Mouse (Mus musculus) embryonic facial prominence, embryonic 15.5 days (tissue): ENCODE measurements around the gene Pilra. TPM values are rescaled to one million over a fixed set of nuclear protein-coding genes. Genes with fewer than 3 reads are reported as not detected.
A peak's percentile ranks its signal among the peaks of the same experiment; 100 is the strongest.

Source experiments
- ATAC-seq: fragments of 200-750 bp; cut with Nextera tagmentation; 2 replicates; pipeline ENCODE4 v1.8.0; 2017; ENCODE audit warnings: low read depth, moderate TSS enrichment; ENCODE audit not compliant: insufficient number of reproducible peaks, low FRiP score, low TSS enrichment
- H3K27ac ChIP-seq: fragments of 300-500 bp; sonication (generic); replicated peaks from 2 replicates; pipeline ENCODE4 v1.5.1; 2015; ENCODE audit warnings: mild to moderate bottlenecking, inconsistent platforms
- H3K27me3 ChIP-seq: fragments of 300-500 bp; sonication (generic); 2 replicates; pipeline ENCODE4 v1.6.1; 2015; ENCODE audit warnings: inconsistent platforms
- H3K36me3 ChIP-seq: fragments of 300-500 bp; sonication (generic); 2 replicates; pipeline ENCODE4 v1.6.1; 2015; ENCODE audit warnings: mild to moderate bottlenecking, inconsistent platforms
- H3K4me1 ChIP-seq: fragments of 300-500 bp; sonication (generic); 2 replicates; pipeline ENCODE4 v1.6.1; 2015; ENCODE audit warnings: inconsistent platforms
- H3K4me2 ChIP-seq: fragments of 300-500 bp; sonication (generic); replicated peaks from 2 replicates; pipeline ENCODE4 v1.6.1; 2015; ENCODE audit warnings: mild to moderate bottlenecking, inconsistent platforms
- H3K4me3 ChIP-seq: fragments of 300-500 bp; sonication (generic); replicated peaks from 2 replicates; pipeline ENCODE4 v1.5.1; 2015; ENCODE audit warnings: mild to moderate bottlenecking, inconsistent platforms
- H3K9ac ChIP-seq: fragments of 300-500 bp; sonication (generic); 2 replicates; pipeline ENCODE4 v1.6.1; 2015; ENCODE audit warnings: inconsistent platforms
- H3K9me3 ChIP-seq: fragments of 300-500 bp; sonication (generic); replicated peaks from 2 replicates; pipeline ENCODE4 v1.6.1; 2016; ENCODE audit warnings: inconsistent platforms
- WGBS: fragments of 180-500 bp; shearing (Covaris S2); methylation state at CpG from one replicate; pipeline ENCODE4 v1.1.7; 2015; 5-methylcytosine and 5-hydroxymethylcytosine counted together
- polyA plus RNA-seq: library from polyadenylated mRNA; unstranded; fragments of >200 nt; fragmentation: Nextera tagmentation; extraction: Ambion mirVana; gene quantifications from 2 replicates; pipeline ENCODE4 v1.2.1, GENCODE M21; 2015

Pilra gene
- polyA plus RNA-seq, 1 experiment from 2014 or later: 1.5 TPM

- peaks cover 34% of the 10 kb centered on the region for H3K4me1 ChIP-seq
- ATAC-seq: peak; percentile 41
- peak within 1 kb of the TSS; percentile 83 for H3K9ac ChIP-seq
- peak within 1 kb of the TSS; percentile 100 for H3K27ac ChIP-seq
- no peaks in the 10 kb centered on the region for H3K9me3 ChIP-seq
- no peaks in the 10 kb centered on the region for H3K27me3 ChIP-seq
- peaks cover 17% of the 10 kb centered on the region for H3K36me3 ChIP-seq
- under 1% methylated on average over 48 of the region's 48 CpGs for WGBS
- H3K4me2 ChIP-seq: peak within 1 kb of the TSS; percentile 80
- peak within 1 kb of the TSS; percentile 69 for H3K4me3 ChIP-seq
Measured at GRCm38 (mm10) chr5:137787151-137787928, 48.7 kb downstream of the Pilra start, which contains the start of the genes Mepce and Zcwpw1. Gene Mepce, minus strand, starts transcription at chr5:137787655. Gene Zcwpw1, plus strand, starts transcription at chr5:137787798.

- peaks cover 34% of the 10 kb centered on the region for H3K4me1 ChIP-seq
- under 1% methylated on average over 76 of the region's 79 CpGs for WGBS
- H3K9ac ChIP-seq: peak overlapping the region; percentile 83
- H3K36me3 ChIP-seq: peaks cover 27% of the 10 kb centered on the region
- H3K27ac ChIP-seq: peak overlapping the region; percentile 100
- H3K27me3 ChIP-seq: no peaks in the 10 kb centered on the region
- no peaks in the 10 kb centered on the region for H3K9me3 ChIP-seq
- peak overlapping the region; percentile 69 for H3K4me3 ChIP-seq
- ATAC-seq: peak; percentile 94
- H3K4me2 ChIP-seq: peak overlapping the region; percentile 80
Measured at GRCm38 (mm10) chr5:137786109-137786942, 49.8 kb downstream of the Pilra start.

GRCm38 (mm10) chr5:137785164-137786031, 50.7 kb downstream of the Pilra start:
- Histone ChIP-seq H3K4me2 (peak overlapping the region; percentile 80), H3K9ac (peak overlapping the region; percentile 83), H3K4me1 (peaks cover 34% of the 10 kb centered on the region), H3K36me3 (peaks cover 37% of the 10 kb centered on the region), H3K9me3 (no peaks in the 10 kb centered on the region), H3K27ac (peak overlapping the region; percentile 100), H3K4me3 (peak overlapping the region; percentile 69), H3K27me3 (no peaks in the 10 kb centered on the region)
- ATAC-seq: no peak
- WGBS: 4% methylated on average over 48 of the region's 62 CpGs

- H3K9ac ChIP-seq: peak overlapping the region; percentile 12; the same call in 1 of the 2 replicates
- H3K4me1 ChIP-seq: peaks cover 42% of the 10 kb centered on the region
- WGBS: 81% methylated on average over 14 of the region's 14 CpGs
- peak overlapping the region; percentile 69 for H3K4me3 ChIP-seq
- peak overlapping the region; percentile 80 for H3K4me2 ChIP-seq
- no peaks in the 10 kb centered on the region for H3K27me3 ChIP-seq
- H3K27ac ChIP-seq: 0 out of 2 replicates have a peak overlapping the region, but pooled peaks have one; percentile 12
- no peaks in the 10 kb centered on the region for H3K9me3 ChIP-seq
- ATAC-seq: no peak
- H3K36me3 ChIP-seq: peaks cover 40% of the 10 kb centered on the region
Measured at GRCm38 (mm10) chr5:137784546-137784945, 51.5 kb downstream of the Pilra start.

GRCm38 (mm10) chr5:137783901-137784540, 52.1 kb downstream of the Pilra start:
- Histone ChIP-seq H3K27ac (0 out of 2 replicates have a peak overlapping the region, but pooled peaks have one; percentile 12), H3K4me2 (peak overlapping the region; percentile 80), H3K4me3 (peak overlapping the region; percentile 69), H3K27me3 (no peaks in the 10 kb centered on the region), H3K9me3 (no peaks in the 10 kb centered on the region), H3K4me1 (peaks cover 45% of the 10 kb centered on the region), H3K9ac (peak overlapping the region; percentile 12; the same call in 1 of the 2 replicates), H3K36me3 (peaks cover 40% of the 10 kb centered on the region)
- 57% methylated on average over 9 of the region's 9 CpGs for WGBS
- ATAC-seq: no peak

- Histone ChIP-seq H3K4me3 (peak overlapping the region; percentile 69; the same call in 1 of the 2 replicates), H3K4me1 (peaks cover 46% of the 10 kb centered on the region), H3K36me3 (peaks cover 40% of the 10 kb centered on the region), H3K9me3 (no peaks in the 10 kb centered on the region), H3K9ac (no peak overlapping the region), H3K27ac (no peak overlapping the region), H3K27me3 (no peaks in the 10 kb centered on the region), H3K4me2 (peak overlapping the region; percentile 80)
- no peak for ATAC-seq
- WGBS: 78% methylated on average over 13 of the region's 13 CpGs
Measured at GRCm38 (mm10) chr5:137782776-137783522, 53.1 kb downstream of the Pilra start.

GRCm38 (mm10) chr5:137781661-137782060, 54.4 kb downstream of the Pilra start:
- Histone ChIP-seq H3K27ac (no peak overlapping the region), H3K4me2 (no peak overlapping the region), H3K36me3 (peaks cover 40% of the 10 kb centered on the region), H3K27me3 (no peaks in the 10 kb centered on the region), H3K9ac (no peak overlapping the region), H3K4me1 (peaks cover 46% of the 10 kb centered on the region), H3K9me3 (no peaks in the 10 kb centered on the region), H3K4me3 (no peak overlapping the region)
- ATAC-seq: no peak
- 94% methylated on average over 7 of the region's 7 CpGs for WGBS

- Histone ChIP-seq H3K9me3 (no peaks in the 10 kb centered on the region), H3K4me3 (peak overlapping the region; percentile 97), H3K27me3 (no peaks in the 10 kb centered on the region), H3K36me3 (peaks cover 37% of the 10 kb centered on the region), H3K27ac (peak overlapping the region; percentile 87), H3K9ac (peak overlapping the region; percentile 88), H3K4me1 (peaks cover 38% of the 10 kb centered on the region), H3K4me2 (peak overlapping the region; percentile 91)
- under 1% methylated on average over 76 of the region's 83 CpGs for WGBS
- peak; percentile 11; the same call in 1 of the 2 replicates for ATAC-seq
Measured at GRCm38 (mm10) chr5:137779053-137779933, 56.8 kb downstream of the Pilra start.

- Histone ChIP-seq H3K36me3 (peaks cover 33% of the 10 kb centered on the region), H3K4me1 (peaks cover 32% of the 10 kb centered on the region), H3K27ac (peak within 1 kb of the TSS; percentile 87), H3K9ac (peak within 1 kb of the TSS; percentile 88), H3K9me3 (no peaks in the 10 kb centered on the region), H3K4me2 (peak within 1 kb of the TSS; percentile 91), H3K27me3 (no peaks in the 10 kb centered on the region), H3K4me3 (peak within 1 kb of the TSS; percentile 97)
- under 1% methylated on average over 31 of the region's 31 CpGs for WGBS
- peak; percentile 95 for ATAC-seq
Measured at GRCm38 (mm10) chr5:137778635-137779034, 57.4 kb downstream of the Pilra start, which contains the start of gene Ppp1r35. Gene Ppp1r35, plus strand, starts transcription at chr5:137778849.
